Mouse (Mus musculus) CH12.LX (cell line): ENCODE measurements around the gene Rasgrf2. TPM values are rescaled to one million over a fixed set of nuclear protein-coding genes. Genes with fewer than 3 reads are reported as not detected.

Experiments
- DNase-seq: peaks from one replicate; pipeline ENCODE4 v3.0.0-alpha.2; 2013; ENCODE audit errors: extremely low read depth
- H3K27ac ChIP-seq: 2 replicates; pipeline ENCODE4 v1.5.1; 2012; ENCODE audit warnings: low read depth, mild to moderate bottlenecking, control low read depth, moderate library complexity; ENCODE audit not compliant: insufficient read depth
- H3K27me3 ChIP-seq: replicated peaks from 2 replicates; pipeline ENCODE3; 2012; ENCODE audit warnings: inconsistent platforms
- H3K36me3 ChIP-seq, 2 experiments: replicated peaks in 1 of 2; 2 replicates each; pipeline versions ENCODE3 to v1.6.1; 2012; ENCODE audit warnings: inconsistent platforms in 1 of 2, low read length in 1 of 2, mild to moderate bottlenecking in 1 of 2, mixed read lengths in 1 of 2, moderate library complexity in 1 of 2; ENCODE audit not compliant: control insufficient read depth in 1 of 2, insufficient read depth in 1 of 2
- H3K4me1 ChIP-seq, 2 experiments: 2 replicates each; pipeline ENCODE4 v1.6.1; 2012; ENCODE audit warnings: inconsistent platforms in 1 of 2, moderate library complexity in 1 of 2; ENCODE audit not compliant: insufficient read depth in 2 of 2, control insufficient read depth in 1 of 2
- H3K4me2 ChIP-seq: 2 replicates; pipeline ENCODE4 v1.6.1; 2012; ENCODE audit warnings: low read depth, mild to moderate bottlenecking, control low read depth; ENCODE audit not compliant: poor library complexity, insufficient read depth, severe bottlenecking
- H3K4me3 ChIP-seq, 3 experiments: fragments of 150-350 bp in 1 of 3; sonication (generic) in 1 of 3; replicated peaks in 1 of 3; 2 replicates each; pipeline versions ENCODE3 to v1.5.1; 2011 to 2012; ENCODE audit warnings: low read depth in 2 of 3, low read length in 2 of 3, mild to moderate bottlenecking in 2 of 3, moderate library complexity in 2 of 3, control low read depth in 1 of 3, improper control_type of control experiment in 1 of 3, inconsistent platforms in 1 of 3, mixed read lengths in 1 of 3; ENCODE audit not compliant: poor library complexity in 1 of 3
- H3K79me2 ChIP-seq: replicated peaks from 2 replicates; pipeline ENCODE4 v1.6.1; 2012; ENCODE audit warnings: mild to moderate bottlenecking, moderate library complexity; ENCODE audit not compliant: control insufficient read depth, poor library complexity, insufficient read depth, severe bottlenecking; ENCODE audit errors: extremely low read depth
- H3K9ac ChIP-seq: 2 replicates; pipeline ENCODE4 v1.6.1; 2012; ENCODE audit warnings: low read depth, mild to moderate bottlenecking, control low read depth, moderate library complexity; ENCODE audit not compliant: insufficient read depth
- H3K9me3 ChIP-seq: replicated peaks from 2 replicates; pipeline ENCODE3; 2012; ENCODE audit warnings: low read length, inconsistent platforms, mixed read lengths
- BHLHE40 ChIP-seq: IDR thresholded peaks from 2 replicates; pipeline ENCODE4 v1.6.1; 2011; ENCODE audit warnings: mild to moderate bottlenecking, low read depth, low read length, improper control_type of control experiment
- CHD1 ChIP-seq: IDR thresholded peaks from 2 replicates; pipeline ENCODE4 v1.6.1; 2012; ENCODE audit warnings: low read depth, low read length, improper control_type of control experiment, inconsistent platforms
- CHD2 ChIP-seq: IDR thresholded peaks from 2 replicates; pipeline ENCODE4 v1.6.1; 2011; ENCODE audit warnings: low read length, improper control_type of control experiment
- CTCF ChIP-seq, 2 experiments: IDR thresholded peaks in 1 of 2; conservative IDR thresholded peaks in 1 of 2; 2 replicates each; pipeline ENCODE4 v1.5.1; 2011 to 2012; ENCODE audit warnings: low read depth in 2 of 2, low read length in 2 of 2, improper control_type of control experiment in 1 of 2, inconsistent platforms in 1 of 2, mild to moderate bottlenecking in 1 of 2, moderate library complexity in 1 of 2
- E2F4 ChIP-seq: IDR thresholded peaks from 2 replicates; pipeline ENCODE4 v1.6.1; 2011; ENCODE audit warnings: low read depth, low read length, improper control_type of control experiment; ENCODE audit not compliant: insufficient replicate concordance
- EP300 ChIP-seq: IDR thresholded peaks from 2 replicates; pipeline ENCODE4 v1.6.1; 2011; ENCODE audit warnings: low read length, improper control_type of control experiment
- ETS1 ChIP-seq: conservative IDR thresholded peaks from 2 replicates; pipeline ENCODE4 v1.6.1; 2012; ENCODE audit warnings: low read depth, mild to moderate bottlenecking, inconsistent platforms, low read length, improper control_type of control experiment, moderate library complexity
- HCFC1 ChIP-seq: IDR thresholded peaks from 2 replicates; pipeline ENCODE4 v1.6.1; 2012; ENCODE audit warnings: low read depth, mild to moderate bottlenecking, inconsistent platforms, low read length, improper control_type of control experiment
- IRF4 ChIP-seq: IDR thresholded peaks from 2 replicates; pipeline ENCODE4 v1.6.1; 2014; ENCODE audit warnings: low read depth, mild to moderate bottlenecking, inconsistent platforms, low read length, improper control_type of control experiment
- JUND ChIP-seq: conservative IDR thresholded peaks from 2 replicates; pipeline ENCODE4 v1.6.1; 2011; ENCODE audit warnings: low read depth, low read length, improper control_type of control experiment
- MAFK ChIP-seq: IDR thresholded peaks from 2 replicates; pipeline ENCODE4 v1.6.1; 2011; ENCODE audit warnings: low read length, improper control_type of control experiment; ENCODE audit not compliant: insufficient replicate concordance
- MEF2A ChIP-seq: IDR thresholded peaks from 2 replicates; pipeline ENCODE4 v1.6.1; 2014; ENCODE audit warnings: low read depth, mild to moderate bottlenecking, inconsistent platforms, low read length, improper control_type of control experiment, borderline replicate concordance
- MYC ChIP-seq: IDR thresholded peaks from 2 replicates; pipeline ENCODE4 v1.6.1; 2011; ENCODE audit warnings: low read depth, mild to moderate bottlenecking, improper control_type of control experiment, low read length
- RAD21 ChIP-seq: IDR thresholded peaks from 2 replicates; pipeline ENCODE4 v1.6.1; 2011; ENCODE audit warnings: low read depth, mild to moderate bottlenecking, low read length, improper control_type of control experiment, moderate library complexity
- SIN3A ChIP-seq: IDR thresholded peaks from 2 replicates; pipeline ENCODE4 v1.6.1; 2012; ENCODE audit warnings: low read length, improper control_type of control experiment, inconsistent platforms
- SMC3 ChIP-seq: IDR thresholded peaks from 2 replicates; pipeline ENCODE4 v1.6.1; 2011; ENCODE audit warnings: low read depth, low read length, improper control_type of control experiment
- UBTF ChIP-seq: IDR thresholded peaks from 2 replicates; pipeline ENCODE4 v1.6.1; 2012; ENCODE audit warnings: low read depth, mild to moderate bottlenecking, inconsistent platforms, low read length, improper control_type of control experiment, moderate library complexity
- USF2 ChIP-seq: conservative IDR thresholded peaks from 2 replicates; pipeline ENCODE4 v1.6.1; 2011; ENCODE audit warnings: low read depth, low read length, improper control_type of control experiment
- ZKSCAN1 ChIP-seq: IDR thresholded peaks from 2 replicates; pipeline ENCODE4 v1.6.1; 2012; ENCODE audit warnings: low read depth, inconsistent platforms, low read length, improper control_type of control experiment, borderline replicate concordance
- ZMIZ1 ChIP-seq: IDR thresholded peaks from 2 replicates; pipeline ENCODE4 v1.6.1; 2012; ENCODE audit warnings: low read depth, mild to moderate bottlenecking, inconsistent platforms, low read length, improper control_type of control experiment
- dilution Hi-C: fragments of 300-500 bp; cut with MboI; formaldehyde crosslinking; loops from 2 replicates; pipeline ENCODE4 v1.14.3; 2020; ENCODE audit warnings: low sequenced_read_pairs; ENCODE audit not compliant: extremely low pct_unique_long_range_greater_than_20kb, extremely low pct_ligation_motif_present
- in situ Hi-C: fragments of 300-500 bp; cut with MboI; formaldehyde crosslinking; loops from 3 replicates; pipeline ENCODE4 v1.14.3; 2019; ENCODE audit warnings: low sequenced_read_pairs, low pct_ligation_motif_present, low pct_unique_long_range_greater_than_20kb, mixed read lengths
- polyA plus RNA-seq: library from polyadenylated mRNA; unstranded; fragments of >175 nt; gene quantifications from 2 replicates; pipeline ENCODE4 v1.2.1, GENCODE M21; 2012; ENCODE audit warnings: low read depth; ENCODE audit not compliant: insufficient read length
- total RNA-seq, 2 experiments: library from RNA; depleted of rRNA; stranded (reverse); fragments of 300-350 nt in 1 of 2; fragments of >200 nt in 1 of 2; gene quantifications; 2 replicates each; pipeline ENCODE4 v1.2.3; 2012 to 2014

The Rasgrf2 gene
- total and polyA plus RNA-seq, 3 experiments: 2.6 to 5.0 (median 4.7) TPM

DNA sequence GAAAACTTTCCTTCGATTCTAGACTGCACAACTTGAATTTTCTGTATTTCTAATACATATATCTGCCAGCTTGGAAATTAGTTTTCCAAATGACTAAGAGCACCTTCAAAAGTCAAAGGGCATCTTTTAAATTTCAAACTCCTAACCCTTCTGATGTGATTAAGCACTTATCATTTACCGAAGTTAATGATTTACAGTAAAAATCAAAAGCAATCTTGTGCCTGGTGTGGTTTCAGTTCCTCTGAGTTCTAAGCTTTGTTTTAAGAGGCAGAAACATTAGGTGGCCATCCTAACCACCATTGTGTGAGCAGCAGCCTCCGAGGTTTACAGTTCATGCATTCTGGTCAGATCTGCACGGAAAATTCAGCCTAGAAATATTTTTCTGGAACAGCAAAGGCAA is 1.6 kb downstream of the Rasgrf2 start:
- peaks cover 0 to 2% of the 10 kb centered on the region in 2 experiments for H3K36me3 ChIP-seq
- H3K9me3 ChIP-seq: peaks cover 15% of the 10 kb centered on the region
- no peaks in the 10 kb centered on the region for H3K79me2 ChIP-seq
- no peak overlapping the region for H3K27ac ChIP-seq
- H3K4me1 ChIP-seq: peaks cover 11 to 23% of the 10 kb centered on the region in 2 experiments
- in situ Hi-C loops (no loop called here), dilution Hi-C loops (no loop called here)
- H3K9ac ChIP-seq: no peak overlapping the region
- H3K4me2 ChIP-seq: no peak overlapping the region
- H3K27me3 ChIP-seq: no peaks in the 10 kb centered on the region
- no peak for DNase-seq
- TF ChIP-seq MAFK: no peak
- TF ChIP-seq IRF4: 0 out of 2 replicates have a peak, but pooled peaks have one; percentile 28
- peak; percentile 37; the same call in 1 of the 2 replicates for TF ChIP-seq EP300
- no peak overlapping the region for H3K4me3 ChIP-seq

DNA sequence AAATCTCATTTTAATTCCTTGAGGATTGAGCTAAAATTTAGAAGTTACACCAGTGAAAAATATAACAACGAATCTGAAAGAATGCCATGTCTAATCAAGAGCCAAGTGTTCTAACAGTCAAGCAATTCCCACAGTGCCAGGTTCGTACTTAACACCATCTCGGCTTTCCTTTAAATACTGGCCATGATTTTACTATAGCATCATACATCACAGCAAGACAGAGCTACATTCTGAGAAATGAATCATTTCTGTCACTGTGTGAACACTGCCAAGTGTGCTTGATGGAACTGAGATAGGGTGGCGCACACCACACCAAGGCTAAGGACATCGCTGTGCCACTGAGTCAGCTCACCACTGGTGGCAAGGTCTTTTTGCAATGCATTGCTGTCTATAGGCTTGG is 5.6 kb downstream of the Rasgrf2 start:
- Histone ChIP-seq H3K9ac (no peak overlapping the region), H3K79me2 (no peaks in the 10 kb centered on the region), H3K4me3 (no peak overlapping the region), H3K27ac (no peak overlapping the region), H3K27me3 (no peaks in the 10 kb centered on the region), H3K36me3 (no peaks in the 10 kb centered on the region), H3K9me3 (peaks cover 3% of the 10 kb centered on the region), H3K4me2 (no peak overlapping the region), H3K4me1 (peaks cover 0 to 4% of the 10 kb centered on the region in 2 experiments; a peak in 1 of 4 replicates)
- in situ Hi-C loops (no loop called here), dilution Hi-C loops (no loop called here)
- TF ChIP-seq USF2 (no peak), ZKSCAN1 (no peak), CHD1 (no peak), ZMIZ1 (no peak), CHD2 (no peak), CTCF (conservative IDR thresholded peaks at IDR 0.05 in 1 of 2, IDR thresholded peaks at IDR 0.05 in 1 of 2; ENCODE audit: low read depth in 2 of 2, low read length in 2 of 2) (no peak), MYC (no peak), IRF4 (no peak), JUND (no peak), BHLHE40 (no peak), MEF2A (no peak), HCFC1 (no peak), UBTF (no peak), E2F4 (no peak), SIN3A (no peak), ETS1 (no peak), SMC3 (no peak), RAD21 (no peak)
- no peak for DNase-seq
